Mouse (Mus musculus) intestine, embryonic 15.5 days (tissue): Measurements from ENCODE around the gene Dnaic1. TPM values are rescaled to one million over a fixed set of nuclear protein-coding genes. Genes with fewer than 3 reads are reported as not detected.

Source experiments
- ATAC-seq: fragments of 200-750 bp; cut with Nextera tagmentation; 2 replicates; pipeline ENCODE4 v1.8.0; 2017; ENCODE audit warnings: moderate TSS enrichment, moderate library complexity
- H3K27ac ChIP-seq: fragments of 300-500 bp; sonication (generic); 2 replicates; pipeline ENCODE4 v1.5.1; 2015; ENCODE audit warnings: mild to moderate bottlenecking, inconsistent platforms
- H3K27me3 ChIP-seq: fragments of 300-500 bp; sonication (generic); replicated peaks from 2 replicates; pipeline ENCODE4 v1.6.1; 2015; ENCODE audit warnings: inconsistent platforms
- H3K36me3 ChIP-seq: fragments of 300-500 bp; sonication (generic); 2 replicates; pipeline ENCODE4 v1.6.1; 2015; ENCODE audit warnings: inconsistent platforms
- H3K4me1 ChIP-seq: fragments of 300-500 bp; sonication (generic); replicated peaks from 2 replicates; pipeline ENCODE4 v1.6.1; 2015; ENCODE audit warnings: inconsistent platforms
- H3K4me2 ChIP-seq: fragments of 300-500 bp; sonication (generic); replicated peaks from 2 replicates; pipeline ENCODE4 v1.6.1; 2015; ENCODE audit warnings: mild to moderate bottlenecking, inconsistent platforms
- H3K4me3 ChIP-seq: fragments of 300-500 bp; sonication (generic); replicated peaks from 2 replicates; pipeline ENCODE4 v1.5.1; 2015; ENCODE audit warnings: inconsistent platforms
- H3K9ac ChIP-seq: fragments of 300-500 bp; sonication (generic); 2 replicates; pipeline ENCODE4 v1.6.1; 2015; ENCODE audit warnings: inconsistent platforms
- H3K9me3 ChIP-seq: fragments of 300-500 bp; sonication (generic); 2 replicates; pipeline ENCODE4 v1.6.1; 2016; ENCODE audit warnings: inconsistent platforms
- WGBS: fragments of 180-500 bp; shearing (Covaris S2); methylation state at CpG from one replicate; pipeline ENCODE4 v1.1.7; 2015; 5-methylcytosine and 5-hydroxymethylcytosine counted together
- polyA plus RNA-seq: library from polyadenylated mRNA; unstranded; fragments of >200 nt; fragmentation: Nextera tagmentation; extraction: Ambion mirVana; gene quantifications from 2 replicates; pipeline ENCODE4 v1.2.1, GENCODE M21; 2015

Gene Dnaic1
- polyA plus RNA-seq, 1 experiment from 2014 or later = 5.8 TPM

GRCm38 (mm10) chr4:41547086-41547485 lies 22.5 kb upstream of the Dnaic1 start:
- Histone ChIP-seq H3K4me1 (no peaks in the 10 kb centered on the region), H3K4me2 (no peak overlapping the region), H3K27ac (no peak overlapping the region), H3K9ac (no peak overlapping the region), H3K4me3 (no peak overlapping the region), H3K36me3 (no peaks in the 10 kb centered on the region), H3K27me3 (no peaks in the 10 kb centered on the region), H3K9me3 (no peaks in the 10 kb centered on the region)
- WGBS = 78% methylated on average over 1 of the region's 1 CpGs
- ATAC-seq = no peak

- H3K4me2 ChIP-seq = no peak overlapping the region
- H3K4me1 ChIP-seq = peaks cover 10% of the 10 kb centered on the region; the same call in 1 of the 2 replicates
- H3K36me3 ChIP-seq = no peaks in the 10 kb centered on the region
- H3K27me3 ChIP-seq = no peaks in the 10 kb centered on the region
- H3K4me3 ChIP-seq = no peak overlapping the region
- 28% methylated on average over 6 of the region's 6 CpGs for WGBS
- no peaks in the 10 kb centered on the region for H3K9me3 ChIP-seq
- H3K9ac ChIP-seq = no peak overlapping the region
- no peak for ATAC-seq
- H3K27ac ChIP-seq = no peak overlapping the region
Measured at GRCm38 (mm10) chr4:41552529-41552928, 17.0 kb upstream of the Dnaic1 start.

GRCm38 (mm10) chr4:41553116-41553515 lies 16.5 kb upstream of the Dnaic1 start:
- 79% methylated on average over 11 of the region's 11 CpGs for WGBS
- H3K4me3 ChIP-seq = no peak overlapping the region
- H3K9ac ChIP-seq = no peak overlapping the region
- ATAC-seq = no peak
- H3K4me1 ChIP-seq = peaks cover 10% of the 10 kb centered on the region; the same call in 1 of the 2 replicates
- H3K9me3 ChIP-seq = no peaks in the 10 kb centered on the region
- H3K27ac ChIP-seq = no peak overlapping the region
- no peaks in the 10 kb centered on the region for H3K36me3 ChIP-seq
- no peak overlapping the region for H3K4me2 ChIP-seq
- no peaks in the 10 kb centered on the region for H3K27me3 ChIP-seq

GRCm38 (mm10) chr4:41554994-41555663 lies 14.4 kb upstream of the Dnaic1 start:
- no peak for ATAC-seq
- peak overlapping the region; percentile 48 for H3K27ac ChIP-seq
- H3K9me3 ChIP-seq = no peaks in the 10 kb centered on the region
- WGBS = 58% methylated on average over 14 of the region's 14 CpGs
- H3K9ac ChIP-seq = no peak overlapping the region
- H3K4me3 ChIP-seq = no peak overlapping the region
- no peaks in the 10 kb centered on the region for H3K27me3 ChIP-seq
- no peaks in the 10 kb centered on the region for H3K36me3 ChIP-seq
- 0 out of 2 replicates have a peak overlapping the region, but pooled peaks have one; percentile 9 for H3K4me2 ChIP-seq
- H3K4me1 ChIP-seq = peaks cover 10% of the 10 kb centered on the region; the same call in 1 of the 2 replicates

GRCm38 (mm10) chr4:41556311-41556953 lies 13.1 kb upstream of the Dnaic1 start:
- Histone ChIP-seq H3K36me3 (no peaks in the 10 kb centered on the region), H3K4me3 (no peak overlapping the region), H3K4me1 (peaks cover 10% of the 10 kb centered on the region; the same call in 1 of the 2 replicates), H3K27ac (no peak overlapping the region), H3K9ac (no peak overlapping the region; the same call in 1 of the 2 replicates), H3K4me2 (no peak overlapping the region), H3K27me3 (no peaks in the 10 kb centered on the region), H3K9me3 (no peaks in the 10 kb centered on the region)
- 59% methylated on average over 5 of the region's 5 CpGs for WGBS
- ATAC-seq = no peak

GRCm38 (mm10) chr4:41557092-41557491 lies 12.5 kb upstream of the Dnaic1 start:
- no peak overlapping the region for H3K4me2 ChIP-seq
- no peaks in the 10 kb centered on the region for H3K9me3 ChIP-seq
- H3K4me1 ChIP-seq = peaks cover 10% of the 10 kb centered on the region; the same call in 1 of the 2 replicates
- 63% methylated on average over 3 of the region's 3 CpGs for WGBS
- no peak for ATAC-seq
- H3K27me3 ChIP-seq = no peaks in the 10 kb centered on the region
- no peak overlapping the region for H3K27ac ChIP-seq
- no peak overlapping the region for H3K9ac ChIP-seq
- H3K4me3 ChIP-seq = no peak overlapping the region
- H3K36me3 ChIP-seq = no peaks in the 10 kb centered on the region

GRCm38 (mm10) chr4:41563297-41563696 lies 6.3 kb upstream of the Dnaic1 start:
- H3K27ac ChIP-seq = no peak overlapping the region
- 81% methylated on average over 5 of the region's 5 CpGs for WGBS

GRCm38 (mm10) chr4:41566123-41566522 lies 3.5 kb upstream of the Dnaic1 start:
- Histone ChIP-seq H3K9ac (no peak overlapping the region), H3K4me1 (peaks cover 13% of the 10 kb centered on the region), H3K27me3 (peaks cover 11% of the 10 kb centered on the region), H3K36me3 (no peaks in the 10 kb centered on the region), H3K27ac (no peak overlapping the region), H3K4me3 (no peak overlapping the region), H3K9me3 (no peaks in the 10 kb centered on the region), H3K4me2 (0 out of 2 replicates have a peak overlapping the region, but pooled peaks have one; percentile 9)
- 8% methylated on average over 3 of the region's 3 CpGs for WGBS
- no peak for ATAC-seq

More at GRCm38 (mm10) chr4:41563297-41563696, 6.3 kb upstream of the Dnaic1 start:
- Histone ChIP-seq H3K36me3 (no peaks in the 10 kb centered on the region), H3K27me3 (peaks cover 9% of the 10 kb centered on the region), H3K4me3 (no peak overlapping the region), H3K9me3 (no peaks in the 10 kb centered on the region), H3K4me2 (no peak overlapping the region), H3K4me1 (peaks cover 3% of the 10 kb centered on the region), H3K9ac (no peak overlapping the region)
- ATAC-seq = no peak

GRCm38 (mm10) chr4:41568239-41568638 lies 1.3 kb upstream of the Dnaic1 start:
- H3K4me3 ChIP-seq = peak overlapping the region; percentile 80
- H3K4me2 ChIP-seq = peak overlapping the region; percentile 96
- H3K27me3 ChIP-seq = peaks cover 11% of the 10 kb centered on the region
- peaks cover 13% of the 10 kb centered on the region for H3K4me1 ChIP-seq
- H3K36me3 ChIP-seq = no peaks in the 10 kb centered on the region
- WGBS = 14% methylated on average over 19 of the region's 19 CpGs
- H3K9me3 ChIP-seq = no peaks in the 10 kb centered on the region
- H3K9ac ChIP-seq = peak overlapping the region; percentile 71; the same call in 1 of the 2 replicates
- no peak for ATAC-seq
- H3K27ac ChIP-seq = 0 out of 2 replicates have a peak overlapping the region, but pooled peaks have one; percentile 56

GRCm38 (mm10) chr4:41568682-41569410 lies 729 bp upstream of the Dnaic1 start:
- peaks cover 11% of the 10 kb centered on the region for H3K27me3 ChIP-seq
- no peaks in the 10 kb centered on the region for H3K36me3 ChIP-seq
- peak overlapping the region; percentile 80 for H3K4me3 ChIP-seq
- no peaks in the 10 kb centered on the region for H3K9me3 ChIP-seq
- peak overlapping the region; percentile 71 for H3K9ac ChIP-seq
- H3K4me1 ChIP-seq = peaks cover 13% of the 10 kb centered on the region
- peak overlapping the region; percentile 96 for H3K4me2 ChIP-seq
- ATAC-seq = peak; percentile 10; the same call in 1 of the 2 replicates
- WGBS = 1% methylated on average over 58 of the region's 58 CpGs
- H3K27ac ChIP-seq = peak overlapping the region; percentile 56

GRCm38 (mm10) chr4:41571490-41571889 lies 1.9 kb downstream of the Dnaic1 start:
- Histone ChIP-seq H3K9ac (no peak overlapping the region), H3K9me3 (no peaks in the 10 kb centered on the region), H3K36me3 (no peaks in the 10 kb centered on the region), H3K4me2 (no peak overlapping the region), H3K4me3 (no peak overlapping the region), H3K27ac (no peak overlapping the region), H3K4me1 (peaks cover 13% of the 10 kb centered on the region), H3K27me3 (peaks cover 11% of the 10 kb centered on the region; the same call in 1 of the 2 replicates)
- no peak for ATAC-seq
- 26% methylated on average over 5 of the region's 5 CpGs for WGBS

- H3K9me3 ChIP-seq = no peaks in the 10 kb centered on the region
- H3K27me3 ChIP-seq = peaks cover under 1% of the 10 kb centered on the region; the same call in 1 of the 2 replicates
- no peak overlapping the region for H3K4me3 ChIP-seq
- H3K36me3 ChIP-seq = no peaks in the 10 kb centered on the region
- no peak overlapping the region for H3K9ac ChIP-seq
- 64% methylated on average over 4 of the region's 4 CpGs for WGBS
- H3K4me2 ChIP-seq = no peak overlapping the region
- no peak for ATAC-seq
- no peak overlapping the region for H3K27ac ChIP-seq
- H3K4me1 ChIP-seq = peaks cover 8% of the 10 kb centered on the region
Measured at GRCm38 (mm10) chr4:41573492-41573891, 3.9 kb downstream of the Dnaic1 start.
